Mouse (Mus musculus) embryonic facial prominence, embryonic 14.5 days (tissue): ENCODE results near the gene Sufu. TPM values are rescaled to one million over a fixed set of nuclear protein-coding genes. Genes with fewer than 3 reads are reported as not detected.

Experiments
- ATAC-seq: fragments of 200-750 bp; cut with Nextera tagmentation; 2 replicates; pipeline ENCODE4 v1.8.0; 2017; ENCODE audit warnings: low read depth, moderate number of reproducible peaks, moderate TSS enrichment
- DNase-seq: peaks from one replicate; pipeline ENCODE4 v3.0.0-alpha.2; 2015; ENCODE audit warnings: low spot score
- H3K27ac ChIP-seq: fragments of 300-500 bp; sonication (generic); replicated peaks from 2 replicates; pipeline ENCODE4 v1.5.1; 2014; ENCODE audit warnings: low read depth, mild to moderate bottlenecking, low read length, moderate library complexity
- H3K27me3 ChIP-seq: fragments of 300-500 bp; sonication (generic); replicated peaks from 2 replicates; pipeline ENCODE4 v1.6.1; 2014; ENCODE audit warnings: low read length; ENCODE audit not compliant: control insufficient read depth, insufficient read depth
- H3K36me3 ChIP-seq: fragments of 300-500 bp; sonication (generic); 2 replicates; pipeline ENCODE4 v1.6.1; 2014; ENCODE audit warnings: low read length, mixed read lengths; ENCODE audit not compliant: control insufficient read depth, insufficient read depth
- H3K4me1 ChIP-seq: fragments of 300-500 bp; sonication (generic); 2 replicates; pipeline ENCODE4 v1.6.1; 2014; ENCODE audit warnings: antibody characterized with exemption, low read length; ENCODE audit not compliant: control insufficient read depth, insufficient read depth
- H3K4me2 ChIP-seq: fragments of 300-500 bp; sonication (generic); 2 replicates; pipeline ENCODE4 v1.6.1; 2014; ENCODE audit warnings: low read depth, mild to moderate bottlenecking, low read length, moderate library complexity, mixed read lengths
- H3K4me3 ChIP-seq: fragments of 300-500 bp; sonication (generic); 2 replicates; pipeline ENCODE4 v1.5.1; 2014; ENCODE audit warnings: low read depth, mild to moderate bottlenecking, low read length
- H3K9ac ChIP-seq: fragments of 300-500 bp; sonication (generic); 2 replicates; pipeline ENCODE4 v1.6.1; 2014; ENCODE audit warnings: low read depth, mild to moderate bottlenecking, low read length, moderate library complexity, mixed read lengths
- H3K9me3 ChIP-seq: fragments of 300-500 bp; sonication (generic); 2 replicates; pipeline ENCODE4 v1.6.1; 2016; ENCODE audit warnings: low read length; ENCODE audit not compliant: control insufficient read depth
- WGBS: fragments of 180-500 bp; shearing (Covaris S2); extraction: QIAGEN DNeasy Blood & Tissue Kit; methylation state at CpG from one replicate; pipeline ENCODE4 v1.1.7; 2014; 5-methylcytosine and 5-hydroxymethylcytosine counted together
- polyA plus RNA-seq: library from polyadenylated mRNA; unstranded; fragments of >200 nt; fragmentation: Nextera tagmentation; extraction: Ambion mirVana; gene quantifications from 2 replicates; pipeline ENCODE4 v1.2.1, GENCODE M21; 2014

Sufu gene
- polyA plus RNA-seq, 1 experiment from 2014 or later, result 34.3 TPM

DNA sequence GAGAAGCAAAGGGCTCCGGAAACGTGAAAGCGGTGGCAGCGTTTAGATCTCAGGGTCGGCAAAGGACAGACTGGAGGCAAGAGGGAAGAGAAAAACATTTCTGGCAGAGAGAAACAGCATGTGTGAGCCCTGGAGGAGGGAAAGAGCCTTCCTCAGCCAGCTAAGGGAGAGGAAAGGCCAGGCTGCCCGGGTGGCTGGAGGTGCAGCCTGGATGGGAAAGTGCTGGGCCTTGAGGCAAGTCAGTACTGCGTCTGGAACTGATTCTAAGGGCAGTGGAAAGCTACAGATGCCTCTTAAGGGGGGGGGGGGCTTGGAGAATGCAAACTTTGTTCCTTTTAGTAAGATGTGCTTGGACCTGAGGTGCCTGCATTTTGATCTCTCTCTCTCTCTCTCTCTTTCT, 37.0 kb downstream of the Sufu start:
- Histone ChIP-seq H3K9me3 (no peaks in the 10 kb centered on the region), H3K4me2 (peak overlapping the region; percentile 18; the same call in 1 of the 2 replicates), H3K9ac (peak overlapping the region; percentile 19; the same call in 1 of the 2 replicates), H3K4me3 (no peak overlapping the region), H3K27ac (peak overlapping the region; percentile 76), H3K27me3 (no peaks in the 10 kb centered on the region), H3K4me1 (peaks cover 21% of the 10 kb centered on the region), H3K36me3 (no peaks in the 10 kb centered on the region)
- no peak for DNase-seq
- no peak for ATAC-seq
- 38% methylated on average over 7 of the region's 7 CpGs for WGBS

DNA sequence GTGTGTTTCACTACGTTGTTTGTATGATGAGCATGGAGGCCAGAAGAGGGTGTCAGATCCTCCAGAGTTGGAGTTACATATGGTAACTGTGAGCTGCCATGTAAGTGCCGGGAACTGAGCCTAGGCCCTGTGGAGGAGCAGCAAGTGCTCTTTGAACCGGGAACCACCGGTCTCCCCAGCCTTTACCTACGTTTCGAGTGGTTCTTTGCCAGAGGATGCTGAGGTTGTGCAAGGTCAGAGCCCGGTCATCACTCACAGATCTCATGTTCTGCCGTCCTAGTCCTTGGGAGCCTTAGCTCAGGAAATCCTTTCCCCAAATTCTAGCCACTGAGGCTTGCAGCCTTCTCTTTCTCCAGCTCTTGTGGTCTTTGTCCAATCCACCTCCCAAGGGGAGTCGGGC, 37.5 kb downstream of the Sufu start:
- Histone ChIP-seq H3K36me3 (no peaks in the 10 kb centered on the region), H3K4me2 (no peak overlapping the region), H3K9me3 (no peaks in the 10 kb centered on the region), H3K9ac (no peak overlapping the region), H3K4me1 (peaks cover 21% of the 10 kb centered on the region), H3K27ac (peak overlapping the region; percentile 76), H3K27me3 (no peaks in the 10 kb centered on the region), H3K4me3 (no peak overlapping the region)
- 42% methylated on average over 9 of the region's 9 CpGs for WGBS
- no peak for ATAC-seq
- no peak for DNase-seq

DNA sequence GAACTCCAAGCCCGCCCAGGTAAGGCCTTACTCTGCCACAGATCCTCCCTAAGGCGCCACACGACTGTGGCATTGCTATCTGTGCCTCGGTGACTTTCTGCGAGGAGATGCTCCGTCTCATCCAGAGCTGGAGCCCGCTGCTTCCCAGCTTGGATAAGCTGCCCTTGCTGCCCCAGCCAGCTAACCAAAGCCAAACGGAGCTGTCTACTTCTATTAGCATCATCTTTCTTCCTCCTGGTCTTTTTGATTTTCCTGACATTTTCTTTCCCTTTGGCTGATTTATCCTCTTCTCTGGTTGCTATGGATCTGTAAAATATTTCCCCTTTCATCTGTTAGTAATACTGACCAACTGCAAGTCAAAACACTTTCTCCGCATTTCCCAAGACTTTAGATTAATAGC, 37.9 kb downstream of the Sufu start:
- Histone ChIP-seq H3K4me1 (peaks cover 21% of the 10 kb centered on the region), H3K27ac (peak overlapping the region; percentile 76), H3K27me3 (no peaks in the 10 kb centered on the region), H3K9ac (no peak overlapping the region), H3K36me3 (no peaks in the 10 kb centered on the region), H3K4me2 (no peak overlapping the region), H3K9me3 (no peaks in the 10 kb centered on the region), H3K4me3 (no peak overlapping the region)
- no peak for ATAC-seq
- no peak for DNase-seq
- WGBS, result 46% methylated on average over 9 of the region's 9 CpGs

DNA sequence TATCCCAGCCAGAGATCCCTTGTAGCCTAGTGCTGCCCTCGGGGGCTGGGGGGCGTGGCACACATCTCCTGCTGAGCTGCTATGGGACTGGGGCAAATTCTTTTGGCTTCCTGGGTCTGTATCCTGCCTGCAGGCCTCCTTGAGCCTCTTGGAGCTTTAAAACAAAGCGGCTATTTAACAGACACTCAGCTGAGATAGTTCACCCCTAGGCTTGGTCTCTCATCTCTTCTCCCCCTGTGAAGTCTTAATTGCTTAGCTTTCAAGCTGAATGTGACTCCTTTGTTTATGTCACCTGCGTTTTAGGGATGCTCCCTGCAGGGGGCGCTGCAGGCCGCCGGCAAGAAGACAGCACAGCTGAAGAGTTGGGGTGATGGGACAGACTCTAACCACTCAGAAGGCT, 38.8 kb downstream of the Sufu start:
- ATAC-seq (no peak), DNase-seq (no peak)
- H3K4me1 ChIP-seq, result peaks cover 21% of the 10 kb centered on the region
- H3K4me3 ChIP-seq, result no peak overlapping the region
- H3K27ac ChIP-seq, result no peak overlapping the region
- H3K9ac ChIP-seq, result no peak overlapping the region
- H3K9me3 ChIP-seq, result no peaks in the 10 kb centered on the region
- H3K27me3 ChIP-seq, result no peaks in the 10 kb centered on the region
- H3K36me3 ChIP-seq, result no peaks in the 10 kb centered on the region
- 7% methylated on average over 7 of the region's 7 CpGs for WGBS
- H3K4me2 ChIP-seq, result no peak overlapping the region

GRCm38 (mm10) chr19:46443509-46443908, 46.8 kb downstream of the Sufu start:
- DNase-seq, result no peak
- H3K4me1 ChIP-seq, result peaks cover 14% of the 10 kb centered on the region
- H3K9ac ChIP-seq, result no peak overlapping the region
- 32% methylated on average over 6 of the region's 6 CpGs for WGBS
- peak overlapping the region; percentile 23 for H3K27ac ChIP-seq
- H3K4me2 ChIP-seq, result no peak overlapping the region
- no peaks in the 10 kb centered on the region for H3K9me3 ChIP-seq
- no peaks in the 10 kb centered on the region for H3K36me3 ChIP-seq
- no peaks in the 10 kb centered on the region for H3K27me3 ChIP-seq
- no peak for ATAC-seq
- no peak overlapping the region for H3K4me3 ChIP-seq

- no peak overlapping the region for H3K4me2 ChIP-seq
- peak; percentile 93 for DNase-seq
- H3K36me3 ChIP-seq, result no peaks in the 10 kb centered on the region
- H3K9ac ChIP-seq, result no peak overlapping the region
- H3K9me3 ChIP-seq, result no peaks in the 10 kb centered on the region
- H3K4me3 ChIP-seq, result no peak overlapping the region
- peak; percentile 76 for ATAC-seq
- peaks cover 14% of the 10 kb centered on the region for H3K4me1 ChIP-seq
- H3K27me3 ChIP-seq, result no peaks in the 10 kb centered on the region
- peak overlapping the region; percentile 23; the same call in 1 of the 2 replicates for H3K27ac ChIP-seq
- WGBS, result 3% methylated on average over 6 of the region's 6 CpGs
Observed at GRCm38 (mm10) chr19:46444209-46444608, 47.5 kb downstream of the Sufu start.

GRCm38 (mm10) chr19:46445641-46446040, 48.9 kb downstream of the Sufu start:
- Histone ChIP-seq H3K4me1 (peaks cover 14% of the 10 kb centered on the region), H3K4me3 (no peak overlapping the region), H3K9ac (no peak overlapping the region), H3K4me2 (no peak overlapping the region), H3K27ac (no peak overlapping the region), H3K27me3 (no peaks in the 10 kb centered on the region), H3K36me3 (peaks cover 1% of the 10 kb centered on the region; the same call in 1 of the 2 replicates), H3K9me3 (no peaks in the 10 kb centered on the region)
- DNase-seq, result peak; percentile 49
- 53% methylated on average over 6 of the region's 6 CpGs for WGBS
- no peak for ATAC-seq

- Histone ChIP-seq H3K4me1 (peaks cover 14% of the 10 kb centered on the region), H3K4me2 (no peak overlapping the region), H3K9me3 (no peaks in the 10 kb centered on the region), H3K27me3 (no peaks in the 10 kb centered on the region), H3K36me3 (peaks cover 5% of the 10 kb centered on the region; the same call in 1 of the 2 replicates), H3K4me3 (no peak overlapping the region), H3K9ac (no peak overlapping the region), H3K27ac (no peak overlapping the region; the same call in 1 of the 2 replicates)
- WGBS, result 85% methylated on average over 5 of the region's 5 CpGs
- DNase-seq (no peak), ATAC-seq (no peak)
Observed at GRCm38 (mm10) chr19:46446436-46447020, 49.8 kb downstream of the Sufu start.

GRCm38 (mm10) chr19:46447110-46447509, 50.4 kb downstream of the Sufu start:
- H3K9me3 ChIP-seq, result no peaks in the 10 kb centered on the region
- peak overlapping the region; percentile 79 for H3K27ac ChIP-seq
- no peak overlapping the region for H3K4me3 ChIP-seq
- DNase-seq (peak; percentile 36), ATAC-seq (no peak)
- H3K9ac ChIP-seq, result no peak overlapping the region; the same call in 1 of the 2 replicates
- H3K4me2 ChIP-seq, result no peak overlapping the region
- peaks cover 5% of the 10 kb centered on the region; the same call in 1 of the 2 replicates for H3K36me3 ChIP-seq
- no peaks in the 10 kb centered on the region for H3K27me3 ChIP-seq
- WGBS, result 43% methylated on average over 7 of the region's 7 CpGs
- H3K4me1 ChIP-seq, result peaks cover 14% of the 10 kb centered on the region
